Mouse (Mus musculus) bone marrow macrophage, adult 2 months (primary cell): ENCODE results near the gene Zc3h14.

Experiments used
- CTCF ChIP-seq: IDR thresholded peaks from 2 replicates; pipeline ENCODE4 v1.5.1; 2012; ENCODE audit warnings: low read depth, mild to moderate bottlenecking, low read length, moderate library complexity
- POLR2A ChIP-seq: IDR thresholded peaks from 2 replicates; pipeline ENCODE4 v1.6.1; 2012; ENCODE audit warnings: mild to moderate bottlenecking, low read depth, low read length, borderline replicate concordance

DNA sequence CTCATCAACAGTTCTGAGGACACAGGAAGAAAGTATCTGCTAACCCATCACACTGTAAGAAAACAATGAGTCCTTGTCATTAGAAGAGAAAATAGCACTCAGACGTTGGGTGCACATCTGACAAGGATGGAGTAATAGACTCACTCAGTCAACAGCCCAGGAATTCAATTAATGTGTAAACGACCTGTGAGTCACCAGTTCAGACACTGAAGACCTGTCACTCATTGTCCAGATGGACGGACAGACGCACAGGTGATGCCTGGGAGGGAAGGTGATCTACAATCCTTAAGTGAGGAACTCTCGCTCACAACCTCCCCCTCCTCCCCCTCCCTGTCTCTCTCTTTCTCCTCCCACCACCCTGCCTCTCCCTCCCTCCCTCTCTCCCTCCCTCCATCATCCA lies 21.8 kb upstream of the Zc3h14 start:
- TF ChIP-seq CTCF, result no peak
- TF ChIP-seq POLR2A, result no peak
